Mouse (Mus musculus): ENCODE measurements at regions not wholly inside any gene's neighbourhood (a gene's known extent, or its start where the extent isn't known, plus 50 kb on each side); places are given as distances from the start of the nearest gene placed in this dataset.

- DNase-seq, result no peak
Measured at GRCm38 (mm10) chr13:84047736-84048135, 174.4 kb upstream of the Tmem161b start.

- DNase-seq, result no peak
Measured at GRCm38 (mm10) chr13:84052221-84052620, 169.9 kb upstream of the Tmem161b start.

GRCm38 (mm10) chr13:84054956-84055355 is 167.1 kb upstream of the Tmem161b start:
- DNase-seq, result no peak

GRCm38 (mm10) chr13:84055576-84055975 is 166.5 kb upstream of the Tmem161b start:
- DNase-seq, result no peak

GRCm38 (mm10) chr13:84056451-84056850 is 165.6 kb upstream of the Tmem161b start:
- no peak for DNase-seq

GRCm38 (mm10) chr13:84056998-84057397 is 165.1 kb upstream of the Tmem161b start:
- DNase-seq, result no peak

GRCm38 (mm10) chr13:84057456-84057855 is 164.6 kb upstream of the Tmem161b start:
- no peak for DNase-seq

GRCm38 (mm10) chr13:84058251-84058650 is 163.8 kb upstream of the Tmem161b start:
- no peak for DNase-seq

GRCm38 (mm10) chr13:84059031-84059651 is 163.0 kb upstream of the Tmem161b start:
- no peak for DNase-seq

GRCm38 (mm10) chr13:84059661-84060452 is 162.2 kb upstream of the Tmem161b start:
- DNase-seq, result no peak

GRCm38 (mm10) chr13:84060453-84060834 is 161.7 kb upstream of the Tmem161b start:
- DNase-seq, result no peak

- no peak for DNase-seq
Measured at GRCm38 (mm10) chr13:84060906-84061305, 161.2 kb upstream of the Tmem161b start.

- DNase-seq, result no peak
Measured at GRCm38 (mm10) chr13:84061820-84062480, 160.1 kb upstream of the Tmem161b start.

GRCm38 (mm10) chr13:84062616-84063015 is 159.5 kb upstream of the Tmem161b start:
- no peak for DNase-seq

GRCm38 (mm10) chr13:84063406-84063805 is 158.7 kb upstream of the Tmem161b start:
- no peak for DNase-seq

- DNase-seq, result no peak
Measured at GRCm38 (mm10) chr13:84064291-84064940, 157.7 kb upstream of the Tmem161b start.

GRCm38 (mm10) chr13:84065256-84065898 is 156.7 kb upstream of the Tmem161b start:
- DNase-seq, result no peak

- DNase-seq, result no peak
Measured at GRCm38 (mm10) chr13:84066211-84066959, 155.7 kb upstream of the Tmem161b start.

- DNase-seq, result no peak
Measured at GRCm38 (mm10) chr13:84066960-84067665, 155.0 kb upstream of the Tmem161b start.

- DNase-seq, result no peak
Measured at GRCm38 (mm10) chr13:84068365-84068764, 153.7 kb upstream of the Tmem161b start.
